In genomic region chr2:50120839-50121238, GRCm38 (mm10) we compare ENCODE assay signal across 19 mouse cellular contexts. TPM values are rescaled to one million over a fixed set of nuclear protein-coding genes. Genes with fewer than 3 reads are reported as not detected.
DNase-seq lines count a peak whose midpoint lies in the region; ATAC-seq and TF ChIP-seq lines count a peak whose summit lies in the region.
"Had no signal": no experiment of that assay in that cellular context is flagged by ENCODE, and none has a peak within 500 bp of the region (broad histone marks: within the 10 kb centered on the region; RNA-seq: fewer than 3 reads in every experiment).

No protein-coding gene starts in this region.

- no peaks in the 10 kb centered on the region for H3K9me3 ChIP-seq in forebrain, embryonic 16.5 days (ENCODE audit: control insufficient read depth, low read length)
- no peaks in the 10 kb centered on the region for H3K9me3 ChIP-seq in forebrain, embryonic 10.5 days
- no peaks in the 10 kb centered on the region for H3K9me3 ChIP-seq in heart, embryonic 10.5 days
- H3K9me3 ChIP-seq in midbrain, embryonic 15.5 days, result no peaks in the 10 kb centered on the region
- H3K9me3 ChIP-seq in midbrain, embryonic 11.5 days (ENCODE audit: control insufficient read depth, low read length), result no peaks in the 10 kb centered on the region
- H3K9me3 ChIP-seq: embryonic facial prominence, embryonic 13.5 days; heart, embryonic 12.5 days; hindbrain, embryonic 12.5 days; intestine, embryonic 15.5 days had no signal

- no peak for TF ChIP-seq POLR2A in brain, embryonic 14.5 days (IDR thresholded peaks at IDR 0.05; ENCODE audit: borderline replicate concordance, extremely low read depth, insufficient read depth, insufficient read length, poor library complexity, severe bottlenecking)

- ATAC-seq in forebrain, embryonic 16.5 days, result peak; percentile 36; the same call in 1 of the 2 replicates
- peak; percentile 24; the same call in 1 of the 2 replicates for ATAC-seq in midbrain, embryonic 15.5 days (replicated peaks)
- ATAC-seq in midbrain, embryonic 11.5 days (ENCODE audit: low FRiP score), result no peak
- ATAC-seq: intestine, embryonic 15.5 days had no signal

- no peak for TF ChIP-seq CTCF in brain, embryonic 14.5 days (IDR thresholded peaks at IDR 0.05; ENCODE audit: borderline replicate concordance, extremely low read depth, insufficient read depth, insufficient read length)

- 77% methylated on average over 9 of the region's 9 CpGs for WGBS in forebrain, embryonic 16.5 days
- WGBS in forebrain, embryonic 10.5 days, result 85% methylated on average over 9 of the region's 9 CpGs
- WGBS in heart, embryonic 10.5 days, result 82% methylated on average over 9 of the region's 9 CpGs
- WGBS in midbrain, embryonic 15.5 days, result 74% methylated on average over 9 of the region's 9 CpGs
- WGBS in midbrain, embryonic 11.5 days, result 90% methylated on average over 9 of the region's 9 CpGs

- no peak overlapping the region for H3K27ac ChIP-seq in forebrain, embryonic 16.5 days (ENCODE audit: low read length)
- H3K27ac ChIP-seq in forebrain, embryonic 10.5 days, result no peak overlapping the region
- no peak overlapping the region for H3K27ac ChIP-seq in heart, embryonic 10.5 days
- H3K27ac ChIP-seq in midbrain, embryonic 15.5 days, result no peak overlapping the region
- no peak overlapping the region for H3K27ac ChIP-seq in midbrain, embryonic 11.5 days (ENCODE audit: low read depth, low read length)
- H3K27ac ChIP-seq: embryonic facial prominence, embryonic 13.5 days; heart, adult 2 months; hindbrain, embryonic 12.5 days; intestine, embryonic 15.5 days had no signal

- DNase-seq in forebrain, embryonic 10.5 days (ENCODE audit: extremely low spot score, low spot score), result no peak
- DNase-seq in heart, embryonic 10.5 days (ENCODE audit: low spot score), result peak; percentile 45
- DNase-seq in heart, postnatal 25 days (ENCODE audit: low spot score), result no peak
- DNase-seq in midbrain, embryonic 11.5 days (ENCODE audit: low spot score, missing footprints), result no peak
- DNase-seq in brain, embryonic 14.5 days (ENCODE audit: low read depth), result peak; percentile 59
- DNase-seq: adrenal gland, postnatal 10 days; cerebellum, adult 18-20 months; cerebellum, adult 9-11 months; cerebellum, postnatal 36 days; gastrocnemius, postnatal 10 days; heart, adult 2 months; heart, postnatal 4 days had no signal

- no peak overlapping the region for H3K9ac ChIP-seq in forebrain, embryonic 16.5 days (replicated peaks; ENCODE audit: low read depth, low read length)
- H3K9ac ChIP-seq in midbrain, embryonic 15.5 days, result no peak overlapping the region
- H3K9ac ChIP-seq in midbrain, embryonic 11.5 days (ENCODE audit: low read length), result no peak overlapping the region
- H3K9ac ChIP-seq: embryonic facial prominence, embryonic 13.5 days; heart, embryonic 12.5 days; hindbrain, embryonic 12.5 days; intestine, embryonic 15.5 days had no signal

- no peak overlapping the region for H3K4me2 ChIP-seq in forebrain, embryonic 16.5 days (ENCODE audit: low read length)
- H3K4me2 ChIP-seq in midbrain, embryonic 15.5 days, result no peak overlapping the region
- no peak overlapping the region for H3K4me2 ChIP-seq in midbrain, embryonic 11.5 days
- H3K4me2 ChIP-seq: embryonic facial prominence, embryonic 13.5 days; heart, embryonic 12.5 days; hindbrain, embryonic 12.5 days; intestine, embryonic 15.5 days had no signal

- no peak overlapping the region for H3K4me3 ChIP-seq in forebrain, embryonic 16.5 days (replicated peaks; ENCODE audit: low read length)
- no peak overlapping the region for H3K4me3 ChIP-seq in forebrain, embryonic 10.5 days
- no peak overlapping the region for H3K4me3 ChIP-seq in heart, embryonic 10.5 days
- no peak overlapping the region for H3K4me3 ChIP-seq in midbrain, embryonic 15.5 days
- H3K4me3 ChIP-seq in midbrain, embryonic 11.5 days (ENCODE audit: low read depth, low read length), result no peak overlapping the region
- H3K4me3 ChIP-seq: embryonic facial prominence, embryonic 13.5 days; heart, adult 2 months; heart, embryonic 12.5 days; hindbrain, embryonic 12.5 days; intestine, embryonic 15.5 days had no signal

- no peaks in the 10 kb centered on the region for H3K36me3 ChIP-seq in forebrain, embryonic 16.5 days (ENCODE audit: control insufficient read depth, insufficient read depth)
- H3K36me3 ChIP-seq in forebrain, embryonic 10.5 days (replicated peaks), result no peaks in the 10 kb centered on the region
- H3K36me3 ChIP-seq in heart, embryonic 10.5 days, result no peaks in the 10 kb centered on the region
- no peaks in the 10 kb centered on the region for H3K36me3 ChIP-seq in midbrain, embryonic 15.5 days (replicated peaks)
- no peaks in the 10 kb centered on the region for H3K36me3 ChIP-seq in midbrain, embryonic 11.5 days (ENCODE audit: control insufficient read depth, insufficient read depth, low read length)
- H3K36me3 ChIP-seq: embryonic facial prominence, embryonic 13.5 days; heart, embryonic 12.5 days; hindbrain, embryonic 12.5 days; intestine, embryonic 15.5 days had no signal

- no peaks in the 10 kb centered on the region for H3K4me1 ChIP-seq in forebrain, embryonic 16.5 days (replicated peaks; ENCODE audit: control insufficient read depth, insufficient read depth, low read length)
- peaks cover 8% of the 10 kb centered on the region for H3K4me1 ChIP-seq in forebrain, embryonic 10.5 days
- H3K4me1 ChIP-seq in heart, embryonic 10.5 days, result no peaks in the 10 kb centered on the region
- no peaks in the 10 kb centered on the region for H3K4me1 ChIP-seq in midbrain, embryonic 15.5 days
- H3K4me1 ChIP-seq in midbrain, embryonic 11.5 days (ENCODE audit: control insufficient read depth, insufficient read depth, low read length), result no peaks in the 10 kb centered on the region
- H3K4me1 ChIP-seq: heart, embryonic 12.5 days; hindbrain, embryonic 12.5 days; intestine, embryonic 15.5 days had no signal

- intact Hi-C loops in heart, postnatal 25 days (cut with DNase I), result no loop called here

- H3K27me3 ChIP-seq in forebrain, embryonic 16.5 days (replicated peaks; ENCODE audit: control insufficient read depth, insufficient read depth, low read length), result no peaks in the 10 kb centered on the region
- H3K27me3 ChIP-seq in forebrain, embryonic 10.5 days (ENCODE audit: poor library complexity, severe bottlenecking), result no peaks in the 10 kb centered on the region
- H3K27me3 ChIP-seq in heart, embryonic 10.5 days (ENCODE audit: insufficient read depth, poor library complexity, severe bottlenecking), result no peaks in the 10 kb centered on the region
- no peaks in the 10 kb centered on the region for H3K27me3 ChIP-seq in midbrain, embryonic 15.5 days (replicated peaks)
- H3K27me3 ChIP-seq in midbrain, embryonic 11.5 days (ENCODE audit: control insufficient read depth, insufficient read depth, low read length), result no peaks in the 10 kb centered on the region
- H3K27me3 ChIP-seq: embryonic facial prominence, embryonic 13.5 days; heart, embryonic 12.5 days; hindbrain, embryonic 12.5 days; intestine, embryonic 15.5 days had no signal

RNA-seq across cellular contexts. Expression of gene Lypd6, which starts 54.6 kb away (rescaled TPM):
- 14.3 and 18.3 TPM in 2 replicates for polyA plus RNA-seq in forebrain, embryonic 16.5 days (2015; fragmentation: Nextera tagmentation; extraction: Ambion mirVana)
- polyA plus RNA-seq in forebrain, embryonic 10.5 days (2016; fragmentation: Nextera tagmentation; extraction: Ambion mirVana), result 3.9 and 5.5 TPM in 2 replicates
- polyA plus RNA-seq in heart, embryonic 10.5 days (2016; fragmentation: Nextera tagmentation; extraction: Ambion mirVana), result 8.1 and 8.7 TPM in 2 replicates
- total RNA-seq in heart, postnatal 25 days (2021), result under 1 TPM; 0.08 to 0.34 TPM
- 9.2 and 10.4 TPM in 2 replicates for polyA plus RNA-seq in midbrain, embryonic 15.5 days (2015; fragmentation: Nextera tagmentation; extraction: Ambion mirVana)
- 3.5 and 4.7 TPM in 2 replicates for polyA plus RNA-seq in midbrain, embryonic 11.5 days (2014; fragmentation: Nextera tagmentation; extraction: Ambion mirVana)
- polyA plus RNA-seq in brain, embryonic 14.5 days (2012; rRNA removed), result 7.6 and 8.9 TPM in 2 replicates
- total RNA-seq: MEL had no signal

Comparison
In these comparisons a context has a peak if more than half of its experiments do, and no peak if none do; other contexts are left out.
1. DNase-seq: peak in heart, embryonic 10.5 days (single experiment) and brain, embryonic 14.5 days (single experiment); none in forebrain, embryonic 10.5 days (single experiment), heart, postnatal 25 days (single experiment) and midbrain, embryonic 11.5 days (single experiment).